10 mouse cellular contexts compared by ENCODE assay signal in the genomic region with DNA sequence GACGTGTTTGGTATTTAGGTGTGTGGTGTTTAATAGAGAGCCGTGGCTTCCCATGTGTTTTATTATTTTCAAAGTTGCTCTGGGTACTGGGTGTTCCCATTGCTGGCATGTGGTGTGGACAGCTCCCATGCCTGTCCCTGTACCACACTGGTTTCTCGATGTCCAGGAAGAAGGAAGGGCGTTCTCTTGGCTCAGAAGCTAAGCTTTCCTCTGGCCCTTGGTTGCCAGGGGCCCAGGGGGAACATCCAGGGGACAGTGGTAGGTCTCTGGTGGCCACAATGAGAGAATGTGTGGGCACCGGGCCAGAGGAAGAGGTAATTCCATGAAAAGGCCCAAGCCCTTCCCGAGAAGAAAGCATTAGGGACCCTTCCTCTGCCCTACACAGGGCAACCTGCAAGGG. TPM values are rescaled to one million over a fixed set of nuclear protein-coding genes. Genes with fewer than 3 reads are reported as not detected.
DNase-seq lines count a peak whose midpoint lies in the region; ATAC-seq and TF ChIP-seq lines count a peak whose summit lies in the region.
"Had no signal": no experiment of that assay in that cellular context is flagged by ENCODE, and none has a peak within 500 bp of the region (broad histone marks: within the 10 kb centered on the region; RNA-seq: fewer than 3 reads in every experiment).

No protein-coding gene starts in this region.

- peak overlapping the region; percentile 49; the same call in 1 of the 2 replicates for H3K4me2 ChIP-seq in forebrain, embryonic 13.5 days
- H3K4me2 ChIP-seq: heart, embryonic 13.5 days had no signal

- no peak for ATAC-seq in forebrain, embryonic 13.5 days
- no peak for ATAC-seq in megakaryocyte progenitor cell, adult 5-6 weeks (replicated peaks; ENCODE audit: poor library complexity)

- no peak for TF ChIP-seq CTCF in E14TG2a.4 (conservative IDR thresholded peaks at IDR 0.05; ENCODE audit: low read length)

- WGBS in forebrain, embryonic 13.5 days: 54% methylated on average over 6 of the region's 6 CpGs

- H3K4me3 ChIP-seq in E14TG2a.4 (replicated peaks; ENCODE audit: low read length): peak overlapping the region; percentile 65
- no peak overlapping the region for H3K4me3 ChIP-seq in forebrain, embryonic 13.5 days
- H3K4me3 ChIP-seq: heart, embryonic 13.5 days; limb, embryonic 10.5 days had no signal

- H3K36me3 ChIP-seq in E14TG2a.4 (ENCODE audit: insufficient read depth, low read length): no peaks in the 10 kb centered on the region
- H3K36me3 ChIP-seq in forebrain, embryonic 13.5 days (ENCODE audit: poor library complexity, severe bottlenecking): no peaks in the 10 kb centered on the region
- H3K36me3 ChIP-seq: heart, embryonic 13.5 days; limb, embryonic 10.5 days had no signal

- H3K27ac ChIP-seq in forebrain, embryonic 13.5 days: peak overlapping the region; percentile 97
- H3K27ac ChIP-seq: heart, embryonic 13.5 days; limb, embryonic 10.5 days had no signal

- no peaks in the 10 kb centered on the region for H3K27me3 ChIP-seq in E14TG2a.4 (ENCODE audit: insufficient read depth, low read length)
- H3K27me3 ChIP-seq in forebrain, embryonic 13.5 days: no peaks in the 10 kb centered on the region

- 0 out of 2 replicates have a peak overlapping the region, but pooled peaks have one; percentile 18 for H3K9ac ChIP-seq in forebrain, embryonic 13.5 days
- H3K9ac ChIP-seq: heart, embryonic 13.5 days had no signal

- H3K4me1 ChIP-seq in E14TG2a.4 (replicated peaks; ENCODE audit: low read depth, low read length): peaks cover 58% of the 10 kb centered on the region
- peaks cover 35% of the 10 kb centered on the region for H3K4me1 ChIP-seq in forebrain, embryonic 13.5 days

- peaks cover 4% of the 10 kb centered on the region for H3K9me3 ChIP-seq in E14TG2a.4 (ENCODE audit: low read length)
- H3K9me3 ChIP-seq in forebrain, embryonic 13.5 days (replicated peaks): no peaks in the 10 kb centered on the region
- H3K9me3 ChIP-seq: heart, embryonic 13.5 days; limb, embryonic 10.5 days had no signal

- peak; percentile 46 for DNase-seq in cerebellum, adult 11 months
- DNase-seq in cerebellum, postnatal 4 days (ENCODE audit: low spot score in 2 of 2): no peak
- peak; percentile 76 to 82 for DNase-seq in kidney, postnatal 36 days
- DNase-seq in frontal cortex, postnatal 14 days (ENCODE audit: low spot score in 2 of 2): no peak
- DNase-seq in testis, postnatal 10 days (ENCODE audit: low spot score): no peak

RNA-seq across cellular contexts. Expression of gene Tnrc6c, which starts 27.5 kb away (rescaled TPM):
- 23.7 and 24.7 TPM in 2 replicates for polyA plus RNA-seq in forebrain, embryonic 13.5 days (2015; fragmentation: Nextera tagmentation; extraction: Ambion mirVana)
- 18.8 and 22.1 TPM in 2 replicates for total RNA-seq in megakaryocyte progenitor cell, adult 5-6 weeks (2015)
- total RNA-seq in megakaryocyte progenitor cell, adult 5-6 weeks (2017): 17.8 and 19.8 TPM in 2 replicates

Comparison
In these comparisons a context has a peak if more than half of its experiments do, and no peak if none do; other contexts are left out.
1. DNase-seq: peak in cerebellum, adult 11 months (single experiment) and kidney, postnatal 36 days (2 of 2); none in cerebellum, postnatal 4 days (0 of 2), frontal cortex, postnatal 14 days (0 of 2) and testis, postnatal 10 days (single experiment).